Mouse (Mus musculus) CH12.LX (cell line): Measurements from ENCODE around the gene Acbd6.

Source experiments
- CHD2 ChIP-seq: IDR thresholded peaks from 2 replicates; pipeline ENCODE4 v1.6.1; 2011; ENCODE audit warnings: low read length, improper control_type of control experiment
- CTCF ChIP-seq, 2 experiments: IDR thresholded peaks in 1 of 2; conservative IDR thresholded peaks in 1 of 2; 2 replicates each; pipeline ENCODE4 v1.5.1; 2011 to 2012; ENCODE audit warnings: low read depth in 2 of 2, low read length in 2 of 2, improper control_type of control experiment in 1 of 2, inconsistent platforms in 1 of 2, mild to moderate bottlenecking in 1 of 2, moderate library complexity in 1 of 2
- E2F4 ChIP-seq: IDR thresholded peaks from 2 replicates; pipeline ENCODE4 v1.6.1; 2011; ENCODE audit warnings: low read depth, low read length, improper control_type of control experiment; ENCODE audit not compliant: insufficient replicate concordance
- EP300 ChIP-seq: IDR thresholded peaks from 2 replicates; pipeline ENCODE4 v1.6.1; 2011; ENCODE audit warnings: low read length, improper control_type of control experiment
- IRF4 ChIP-seq: IDR thresholded peaks from 2 replicates; pipeline ENCODE4 v1.6.1; 2014; ENCODE audit warnings: low read depth, mild to moderate bottlenecking, inconsistent platforms, low read length, improper control_type of control experiment
- KAT2A ChIP-seq: IDR thresholded peaks from 2 replicates; pipeline ENCODE4 v1.6.1; 2012; ENCODE audit warnings: low read length, improper control_type of control experiment, inconsistent platforms; ENCODE audit not compliant: insufficient replicate concordance
- MAX ChIP-seq: IDR thresholded peaks from 2 replicates; pipeline ENCODE4 v1.6.1; 2011; ENCODE audit warnings: low read length, improper control_type of control experiment
- MEF2A ChIP-seq: IDR thresholded peaks from 2 replicates; pipeline ENCODE4 v1.6.1; 2014; ENCODE audit warnings: low read depth, mild to moderate bottlenecking, inconsistent platforms, low read length, improper control_type of control experiment, borderline replicate concordance
- MYC ChIP-seq: IDR thresholded peaks from 2 replicates; pipeline ENCODE4 v1.6.1; 2011; ENCODE audit warnings: low read depth, mild to moderate bottlenecking, improper control_type of control experiment, low read length
- NRF1 ChIP-seq: IDR thresholded peaks from 2 replicates; pipeline ENCODE4 v1.6.1; 2014; ENCODE audit warnings: low read depth, mild to moderate bottlenecking, inconsistent platforms, low read length, improper control_type of control experiment, moderate library complexity
- POLR2A ChIP-seq: IDR thresholded peaks from 2 replicates; pipeline ENCODE4 v1.6.1; 2011; ENCODE audit warnings: low read depth, mild to moderate bottlenecking, improper control_type of control experiment, low read length
- POLR2AphosphoS2 ChIP-seq: IDR thresholded peaks from 2 replicates; pipeline ENCODE4 v1.6.1; 2011; ENCODE audit warnings: low read depth, low read length, improper control_type of control experiment
- ZMIZ1 ChIP-seq: IDR thresholded peaks from 2 replicates; pipeline ENCODE4 v1.6.1; 2012; ENCODE audit warnings: low read depth, mild to moderate bottlenecking, inconsistent platforms, low read length, improper control_type of control experiment

DNA sequence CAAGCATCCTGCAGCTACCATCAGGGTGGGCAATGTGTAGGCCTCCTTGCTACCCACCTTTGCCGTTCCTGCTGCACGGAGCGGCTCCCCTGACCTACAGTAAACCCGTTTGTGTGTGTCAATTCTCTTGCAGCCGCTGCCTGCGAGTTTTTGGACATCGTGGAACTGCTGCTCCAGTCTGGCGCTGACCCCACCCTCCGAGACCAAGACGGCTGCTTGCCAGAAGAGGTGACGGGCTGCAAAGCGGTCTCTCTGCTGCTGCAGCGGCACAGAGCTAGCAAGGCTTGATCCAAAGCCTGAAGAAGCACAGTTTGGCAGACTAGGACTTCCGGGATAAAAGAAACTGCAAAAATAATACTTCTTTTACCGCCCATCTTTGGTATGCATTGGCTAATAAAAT, 128.9 kb downstream of the Acbd6 start:
- TF ChIP-seq CTCF (conservative IDR thresholded peaks at IDR 0.05 in 1 of 2, IDR thresholded peaks at IDR 0.05 in 1 of 2; ENCODE audit: low read depth in 2 of 2, low read length in 2 of 2), result no peak
- TF ChIP-seq NRF1, result no peak
- no peak for TF ChIP-seq CHD2
- no peak for TF ChIP-seq IRF4
- TF ChIP-seq POLR2A, result no peak
- no peak for TF ChIP-seq MYC
- TF ChIP-seq MAX, result no peak
- no peak for TF ChIP-seq EP300
- no peak for TF ChIP-seq E2F4
- no peak for TF ChIP-seq POLR2AphosphoS2
- TF ChIP-seq MEF2A, result no peak
- TF ChIP-seq ZMIZ1, result no peak
- TF ChIP-seq KAT2A, result no peak
